Mouse (Mus musculus) embryonic facial prominence, embryonic 14.5 days (tissue): ENCODE results near the gene Gnl1. TPM values are rescaled to one million over a fixed set of nuclear protein-coding genes. Genes with fewer than 3 reads are reported as not detected.
A peak's percentile ranks its signal among the peaks of the same experiment; 100 is the strongest.
"Not testable (repeated sequence)": the region's sequence is repeated elsewhere in the genome, so short reads cannot be mapped to it uniquely, and the experiment has no call there.

Source experiments
- ATAC-seq: fragments of 200-750 bp; cut with Nextera tagmentation; 2 replicates; pipeline ENCODE4 v1.8.0; 2017; ENCODE audit warnings: low read depth, moderate number of reproducible peaks, moderate TSS enrichment
- DNase-seq: peaks from one replicate; pipeline ENCODE4 v3.0.0-alpha.2; 2015; ENCODE audit warnings: low spot score
- H3K27ac ChIP-seq: fragments of 300-500 bp; sonication (generic); replicated peaks from 2 replicates; pipeline ENCODE4 v1.5.1; 2014; ENCODE audit warnings: low read depth, mild to moderate bottlenecking, low read length, moderate library complexity
- H3K27me3 ChIP-seq: fragments of 300-500 bp; sonication (generic); replicated peaks from 2 replicates; pipeline ENCODE4 v1.6.1; 2014; ENCODE audit warnings: low read length; ENCODE audit not compliant: control insufficient read depth, insufficient read depth
- H3K36me3 ChIP-seq: fragments of 300-500 bp; sonication (generic); 2 replicates; pipeline ENCODE4 v1.6.1; 2014; ENCODE audit warnings: low read length, mixed read lengths; ENCODE audit not compliant: control insufficient read depth, insufficient read depth
- H3K4me1 ChIP-seq: fragments of 300-500 bp; sonication (generic); 2 replicates; pipeline ENCODE4 v1.6.1; 2014; ENCODE audit warnings: antibody characterized with exemption, low read length; ENCODE audit not compliant: control insufficient read depth, insufficient read depth
- H3K4me2 ChIP-seq: fragments of 300-500 bp; sonication (generic); 2 replicates; pipeline ENCODE4 v1.6.1; 2014; ENCODE audit warnings: low read depth, mild to moderate bottlenecking, low read length, moderate library complexity, mixed read lengths
- H3K4me3 ChIP-seq: fragments of 300-500 bp; sonication (generic); 2 replicates; pipeline ENCODE4 v1.5.1; 2014; ENCODE audit warnings: low read depth, mild to moderate bottlenecking, low read length
- H3K9ac ChIP-seq: fragments of 300-500 bp; sonication (generic); 2 replicates; pipeline ENCODE4 v1.6.1; 2014; ENCODE audit warnings: low read depth, mild to moderate bottlenecking, low read length, moderate library complexity, mixed read lengths
- H3K9me3 ChIP-seq: fragments of 300-500 bp; sonication (generic); 2 replicates; pipeline ENCODE4 v1.6.1; 2016; ENCODE audit warnings: low read length; ENCODE audit not compliant: control insufficient read depth
- WGBS: fragments of 180-500 bp; shearing (Covaris S2); extraction: QIAGEN DNeasy Blood & Tissue Kit; methylation state at CpG from one replicate; pipeline ENCODE4 v1.1.7; 2014; 5-methylcytosine and 5-hydroxymethylcytosine counted together
- polyA plus RNA-seq: library from polyadenylated mRNA; unstranded; fragments of >200 nt; fragmentation: Nextera tagmentation; extraction: Ambion mirVana; gene quantifications from 2 replicates; pipeline ENCODE4 v1.2.1, GENCODE M21; 2014

Gnl1 gene
- polyA plus RNA-seq, 1 experiment from 2014 or later: 39.9 TPM

GRCm38 (mm10) chr17:36025197-36025596, 45.5 kb downstream of the Gnl1 start:
- WGBS: 73% methylated on average over 5 of the region's 5 CpGs
- Histone ChIP-seq H3K4me1 (peaks cover 5% of the 10 kb centered on the region; the same call in 1 of the 2 replicates), H3K27me3 (no peaks in the 10 kb centered on the region), H3K4me3 (no peak overlapping the region), H3K4me2 (no peak overlapping the region), H3K36me3 (no peaks in the 10 kb centered on the region), H3K27ac (no peak overlapping the region), H3K9me3 (no peaks in the 10 kb centered on the region), H3K9ac (no peak overlapping the region)
- DNase-seq: no peak
- ATAC-seq: no peak

- H3K36me3 ChIP-seq: no peaks in the 10 kb centered on the region
- WGBS: 82% methylated on average over 4 of the region's 4 CpGs
- no peak overlapping the region for H3K27ac ChIP-seq
- no peaks in the 10 kb centered on the region for H3K9me3 ChIP-seq
- DNase-seq: no peak
- H3K4me3 ChIP-seq: no peak overlapping the region
- H3K4me1 ChIP-seq: peaks cover 5% of the 10 kb centered on the region; the same call in 1 of the 2 replicates
- no peak for ATAC-seq
- H3K27me3 ChIP-seq: no peaks in the 10 kb centered on the region
- no peak overlapping the region for H3K4me2 ChIP-seq
- no peak overlapping the region for H3K9ac ChIP-seq
These were observed 46.2 kb downstream of the Gnl1 start for GRCm38 (mm10) chr17:36025901-36026300.

- Histone ChIP-seq H3K4me1 (peaks cover 5% of the 10 kb centered on the region; the same call in 1 of the 2 replicates), H3K9ac (no peak overlapping the region), H3K27ac (no peak overlapping the region), H3K4me2 (no peak overlapping the region), H3K27me3 (no peaks in the 10 kb centered on the region), H3K9me3 (no peaks in the 10 kb centered on the region), H3K4me3 (no peak overlapping the region), H3K36me3 (no peaks in the 10 kb centered on the region)
- DNase-seq (no peak), ATAC-seq (no peak)
- 91% methylated on average over 4 of the region's 4 CpGs for WGBS
These were observed 48.0 kb downstream of the Gnl1 start for GRCm38 (mm10) chr17:36027663-36028062.

- DNase-seq: no peak
- Histone ChIP-seq H3K4me1 (no peaks in the 10 kb centered on the region), H3K9me3 (no peaks in the 10 kb centered on the region), H3K36me3 (no peaks in the 10 kb centered on the region), H3K27me3 (no peaks in the 10 kb centered on the region), H3K4me2 (no peak overlapping the region), H3K4me3 (no peak overlapping the region), H3K27ac (no peak overlapping the region), H3K9ac (no peak overlapping the region)
- 81% methylated on average over 7 of the region's 7 CpGs for WGBS
- ATAC-seq: no peak
These were observed 49.4 kb downstream of the Gnl1 start for GRCm38 (mm10) chr17:36028879-36029619.

GRCm38 (mm10) chr17:36030046-36030702, 50.5 kb downstream of the Gnl1 start:
- not testable (repeated sequence) for H3K4me1 ChIP-seq, ATAC-seq, H3K36me3 ChIP-seq, H3K9ac ChIP-seq, H3K27ac ChIP-seq, H3K4me3 ChIP-seq, H3K4me2 ChIP-seq, H3K9me3 ChIP-seq, H3K27me3 ChIP-seq, DNase-seq
- 70% methylated on average over 2 of the region's 4 CpGs for WGBS

DNA sequence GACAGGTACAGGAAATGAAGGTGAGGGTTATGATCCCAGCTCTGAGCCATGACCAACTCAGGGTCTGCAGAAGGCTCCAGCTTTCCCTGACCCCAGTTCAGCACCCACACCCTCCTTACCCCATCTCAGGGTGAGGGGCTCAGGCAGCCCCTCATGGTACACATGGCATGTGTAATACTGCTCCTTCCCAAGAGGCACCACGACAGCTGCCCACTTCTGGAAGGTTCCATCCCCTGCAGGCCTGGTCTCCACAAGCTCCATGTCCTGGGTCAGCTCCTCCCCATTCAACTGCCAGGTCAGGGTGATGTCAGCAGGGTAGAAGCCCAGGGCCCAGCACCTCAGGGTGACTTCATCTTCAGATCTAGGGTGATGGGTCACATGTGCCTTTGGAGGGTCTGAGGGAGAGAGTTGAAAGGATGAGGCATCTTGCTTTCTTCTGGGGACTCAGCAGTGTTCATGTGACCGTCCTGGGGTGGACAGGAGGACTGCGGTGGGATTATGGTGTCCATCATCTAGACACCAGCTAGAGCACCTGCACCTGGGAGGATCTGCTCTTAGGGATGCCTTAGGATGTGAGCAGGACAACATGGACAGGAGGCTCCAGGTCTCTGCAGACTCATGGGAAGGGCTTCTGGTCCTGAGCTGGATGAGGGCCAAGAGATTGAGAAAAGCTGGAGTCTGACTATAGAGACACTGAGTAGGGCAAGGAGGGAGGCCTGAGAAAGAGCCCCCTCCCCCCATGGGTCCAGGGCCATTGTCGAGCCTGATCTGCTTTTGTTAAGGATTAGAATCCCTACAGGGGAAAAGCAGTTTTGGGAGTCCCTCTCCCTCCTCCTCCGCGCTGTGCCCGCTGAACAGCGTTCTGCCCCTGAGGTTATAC, 51.3 kb downstream of the Gnl1 start:
- 36% methylated on average over 6 of the region's 8 CpGs for WGBS
- not testable (repeated sequence) for H3K27me3 ChIP-seq, H3K36me3 ChIP-seq, H3K4me1 ChIP-seq, H3K27ac ChIP-seq, ATAC-seq, H3K9me3 ChIP-seq, DNase-seq
- Histone ChIP-seq H3K4me2 (peak overlapping the region; percentile 77), H3K4me3 (peak overlapping the region; percentile 49), H3K9ac (peak overlapping the region; percentile 34; the same call in 1 of the 2 replicates)

DNA sequence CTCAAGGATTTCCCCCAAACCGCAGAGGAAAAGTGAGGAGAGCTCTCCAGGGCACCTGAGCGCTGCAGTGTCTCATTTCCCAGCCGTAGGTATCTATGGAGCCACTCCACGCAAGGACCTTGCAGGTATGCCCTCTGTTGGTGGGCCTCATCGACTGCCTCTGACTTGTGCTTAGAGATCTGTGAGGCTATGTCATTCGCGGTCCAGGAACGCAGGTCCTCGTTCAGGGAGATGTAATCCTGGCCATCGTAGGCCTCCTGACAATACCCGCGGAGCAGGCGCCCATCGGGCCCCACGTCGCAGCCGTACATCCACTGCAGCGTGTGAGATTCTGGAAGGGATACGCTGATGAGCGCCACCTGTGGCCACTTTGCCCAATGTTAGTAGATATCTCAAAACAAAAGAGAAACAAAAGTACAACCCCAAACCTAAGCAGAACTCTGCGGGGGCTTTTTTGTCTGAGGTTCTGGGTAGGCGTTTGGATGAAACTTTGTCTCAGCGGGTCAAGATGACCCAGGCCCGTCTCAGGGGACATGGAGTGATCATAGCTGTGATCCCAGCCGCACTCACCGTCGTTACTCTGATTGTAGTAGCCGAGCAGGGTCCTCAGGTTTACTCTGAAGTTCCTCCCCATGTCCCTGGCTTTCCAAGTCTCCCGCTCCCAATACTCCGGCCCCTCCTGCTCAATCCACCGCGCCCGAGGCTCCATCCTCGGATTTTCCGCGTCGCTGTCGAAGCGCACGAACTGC, 52.1 kb downstream of the Gnl1 start:
- H3K36me3 ChIP-seq, H3K9me3 ChIP-seq, H3K27me3 ChIP-seq, DNase-seq, H3K27ac ChIP-seq, H3K4me1 ChIP-seq: not testable (repeated sequence)
- peak; percentile 78 for ATAC-seq
- 1% methylated on average over 34 of the region's 40 CpGs for WGBS
- H3K4me2 ChIP-seq: peak overlapping the region; percentile 77
- peak overlapping the region; percentile 49 for H3K4me3 ChIP-seq
- H3K9ac ChIP-seq: peak overlapping the region; percentile 65

DNA sequence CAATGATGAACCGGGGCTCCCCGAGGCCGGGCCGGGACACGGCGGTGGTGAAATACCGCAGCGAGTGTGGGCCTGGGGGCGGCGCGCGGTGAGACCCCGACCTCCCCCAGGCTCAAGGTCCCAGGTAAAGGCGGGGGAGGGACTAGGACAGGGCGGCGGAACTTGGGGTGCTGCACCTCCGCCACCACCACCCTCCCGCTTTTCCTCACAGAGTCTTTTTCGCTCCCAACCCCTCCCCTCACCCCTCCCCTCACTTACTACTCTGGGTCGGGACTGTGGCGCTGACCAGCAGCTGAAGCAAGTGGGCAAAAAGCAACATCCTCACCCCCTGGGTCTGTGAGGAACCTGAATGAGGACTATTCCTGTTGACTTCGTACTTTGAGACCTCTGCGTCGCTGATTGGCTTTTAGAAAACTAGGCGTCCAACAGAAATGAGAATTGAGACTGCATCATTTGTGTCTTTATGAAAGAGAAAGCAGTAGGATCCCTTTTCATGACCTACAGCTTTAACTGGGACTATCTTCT, 52.8 kb downstream of the Gnl1 start, which contains the start of gene H2-T23:
Gene H2-T23 (minus strand): TSS at position 505 of the 525 bp plus-strand sequence.
- not testable (repeated sequence) for H3K36me3 ChIP-seq, H3K9me3 ChIP-seq, H3K27me3 ChIP-seq, H3K4me1 ChIP-seq, H3K27ac ChIP-seq
- Histone ChIP-seq H3K4me2 (peak within 1 kb of the TSS; percentile 77), H3K9ac (peak within 1 kb of the TSS; percentile 65), H3K4me3 (peak within 1 kb of the TSS; percentile 49)
- peak; percentile 60; the same call in 1 of the 2 replicates for ATAC-seq
- DNase-seq: peak; percentile 74
- 3% methylated on average over 22 of the region's 25 CpGs for WGBS
